Mouse (Mus musculus): ENCODE results near the gene Neurog1. TPM values are rescaled to one million over a fixed set of nuclear protein-coding genes. Genes with fewer than 3 reads are reported as not detected.

Neurog1 gene
- polyA plus RNA-seq, 1 experiment: 1.1 TPM

DNA sequence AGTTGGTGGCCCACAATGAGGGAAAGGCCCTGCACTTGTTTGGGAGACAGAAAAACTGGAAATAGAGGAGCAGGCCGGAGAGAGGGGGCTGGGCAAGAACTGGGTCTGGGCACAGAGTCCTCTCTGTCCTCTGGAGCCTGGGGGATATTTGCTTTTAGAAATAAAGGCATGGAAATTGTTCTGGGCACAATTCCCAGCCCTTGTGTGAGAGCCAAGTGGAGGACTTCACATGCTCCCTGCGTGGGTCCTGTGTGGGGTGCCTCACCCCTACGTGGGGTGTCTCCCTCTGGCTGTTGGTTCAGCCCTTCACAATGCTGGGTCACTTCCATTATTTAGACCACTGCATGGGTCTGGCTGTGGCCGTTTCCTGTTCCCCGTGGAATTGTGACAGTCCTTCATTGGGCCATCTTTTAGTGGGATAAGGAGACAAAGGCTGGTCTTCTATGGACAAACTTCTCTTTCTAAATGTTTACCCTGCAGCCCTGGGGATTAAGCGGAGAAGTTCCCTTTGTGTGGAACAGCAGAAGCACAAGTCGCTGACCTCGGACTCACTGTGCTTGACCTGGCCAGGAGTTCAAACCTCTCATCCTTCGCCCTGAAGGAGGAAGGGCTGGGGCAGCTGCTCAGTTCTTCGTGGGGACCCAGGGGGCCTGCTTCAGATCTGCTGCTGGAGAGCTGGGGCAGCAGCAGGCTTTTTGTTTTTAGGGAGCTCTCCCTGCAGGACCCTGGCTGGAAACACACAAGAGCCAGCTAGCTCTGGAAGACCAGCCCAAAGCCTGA, 25.6 kb downstream of the Neurog1 start:
- Histone ChIP-seq H3K36me3 (ENCODE audit: control insufficient read depth, insufficient read depth, low read length) (no peaks in the 10 kb centered on the region), H3K4me3 (ENCODE audit: control insufficient read depth, low read depth, low read length) (no peak overlapping the region), H3K27me3 (ENCODE audit: control insufficient read depth, insufficient read depth, low read length) (peaks cover 4% of the 10 kb centered on the region; the same call in 1 of the 2 replicates), H3K4me1 (ENCODE audit: control insufficient read depth, insufficient read depth, low read length) (peaks cover 3% of the 10 kb centered on the region), H3K27ac (ENCODE audit: control insufficient read depth, insufficient read depth, low read depth, low read length) (no peak overlapping the region)
- no peak for TF ChIP-seq POLR2A (IDR thresholded peaks at IDR 0.05; ENCODE audit: control insufficient read depth, low read depth, low read length)
- TF ChIP-seq CTCF (IDR thresholded peaks at IDR 0.05; ENCODE audit: control insufficient read depth, insufficient read depth, insufficient replicate concordance, low read depth, low read length): no peak

- H3K27me3 ChIP-seq (ENCODE audit: control insufficient read depth, insufficient read depth, low read length): peaks cover 8% of the 10 kb centered on the region
- TF ChIP-seq POLR2A (IDR thresholded peaks at IDR 0.05; ENCODE audit: control insufficient read depth, low read depth, low read length) (no peak), CTCF (IDR thresholded peaks at IDR 0.05; ENCODE audit: control insufficient read depth, insufficient read depth, insufficient replicate concordance, low read depth, low read length) (no peak)
- H3K36me3 ChIP-seq (ENCODE audit: control insufficient read depth, insufficient read depth, low read length): no peaks in the 10 kb centered on the region
- peaks cover 6% of the 10 kb centered on the region for H3K4me1 ChIP-seq (ENCODE audit: control insufficient read depth, insufficient read depth, low read length)
- no peak overlapping the region for H3K4me3 ChIP-seq (ENCODE audit: control insufficient read depth, low read depth, low read length)
- H3K27ac ChIP-seq (ENCODE audit: control insufficient read depth, insufficient read depth, low read depth, low read length): no peak overlapping the region
Measured at GRCm38 (mm10) chr13:56223625-56224024, 28.3 kb downstream of the Neurog1 start.

DNA sequence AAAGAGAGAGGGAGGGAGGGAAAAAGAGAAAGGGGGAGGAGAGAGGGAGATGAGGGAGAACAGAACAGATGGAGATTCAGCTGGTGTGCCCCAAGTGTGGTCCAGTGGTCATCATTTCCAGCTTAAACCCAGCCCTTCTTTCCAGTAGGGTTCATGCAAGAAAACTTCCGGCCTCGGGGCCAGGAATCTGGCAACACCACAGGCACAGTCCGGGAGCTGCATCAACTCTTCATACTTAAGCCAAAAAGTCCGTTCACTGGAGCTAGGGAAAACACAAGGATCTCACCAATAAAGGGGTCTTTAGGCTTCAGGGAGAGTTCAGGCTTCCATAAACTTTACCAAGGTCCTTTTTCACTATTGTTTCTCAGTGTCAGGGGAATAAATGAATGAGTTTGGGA, 29.1 kb downstream of the Neurog1 start:
- TF ChIP-seq POLR2A (IDR thresholded peaks at IDR 0.05; ENCODE audit: control insufficient read depth, low read depth, low read length) (no peak), CTCF (IDR thresholded peaks at IDR 0.05; ENCODE audit: control insufficient read depth, insufficient read depth, insufficient replicate concordance, low read depth, low read length) (no peak)
- no peaks in the 10 kb centered on the region for H3K36me3 ChIP-seq (ENCODE audit: control insufficient read depth, insufficient read depth, low read length)
- no peak overlapping the region for H3K27ac ChIP-seq (ENCODE audit: control insufficient read depth, insufficient read depth, low read depth, low read length)
- H3K27me3 ChIP-seq (ENCODE audit: control insufficient read depth, insufficient read depth, low read length): peaks cover 8% of the 10 kb centered on the region
- H3K4me3 ChIP-seq (ENCODE audit: control insufficient read depth, low read depth, low read length): no peak overlapping the region
- H3K4me1 ChIP-seq (ENCODE audit: control insufficient read depth, insufficient read depth, low read length): peaks cover 6% of the 10 kb centered on the region

DNA sequence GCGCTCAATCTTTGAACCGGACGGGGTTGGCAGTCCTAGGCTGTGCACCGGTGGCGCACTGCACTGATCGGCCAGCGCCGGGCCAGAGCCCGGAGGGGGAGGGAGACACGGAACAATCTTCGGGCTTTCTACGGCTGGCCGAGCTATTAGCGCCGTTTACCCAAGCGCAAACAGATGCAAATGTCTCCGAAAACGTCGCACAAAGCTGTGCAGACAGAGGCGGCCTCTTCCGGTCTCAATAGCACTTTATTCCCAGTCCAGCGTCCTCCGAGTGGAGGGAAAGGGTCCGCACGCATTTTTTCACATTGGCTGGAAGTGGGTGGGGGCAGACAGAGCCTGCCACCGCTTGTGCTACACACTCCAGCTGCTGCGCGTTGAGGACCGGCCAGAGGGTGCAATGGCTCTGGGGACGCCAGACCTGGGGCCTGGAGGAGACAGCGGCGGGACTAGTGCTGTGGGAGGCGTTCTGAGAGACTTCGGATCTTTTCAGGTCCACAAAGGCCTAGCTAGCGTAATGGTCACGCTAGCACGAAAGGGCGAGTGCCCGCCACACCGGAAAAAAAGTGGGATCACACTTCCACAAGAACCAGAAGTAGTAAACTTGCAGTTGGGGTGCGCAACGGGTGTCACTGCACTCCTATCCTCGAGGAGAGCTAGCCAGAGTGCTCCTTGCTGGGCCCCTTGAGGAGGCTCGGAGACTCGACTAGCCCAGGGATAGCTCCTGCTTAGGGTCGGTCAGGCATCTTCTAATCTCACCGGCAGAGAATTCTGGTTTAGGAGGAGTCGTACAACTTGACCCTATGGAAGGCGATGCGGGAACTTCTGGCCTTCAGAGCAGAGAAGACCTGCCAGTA, 29.7 kb downstream of the Neurog1 start:
- Histone ChIP-seq H3K4me3 (ENCODE audit: control insufficient read depth, low read depth, low read length) (no peak overlapping the region), H3K36me3 (ENCODE audit: control insufficient read depth, insufficient read depth, low read length) (no peaks in the 10 kb centered on the region), H3K27me3 (ENCODE audit: control insufficient read depth, insufficient read depth, low read length) (peaks cover 8% of the 10 kb centered on the region), H3K4me1 (ENCODE audit: control insufficient read depth, insufficient read depth, low read length) (peaks cover 6% of the 10 kb centered on the region), H3K27ac (ENCODE audit: control insufficient read depth, insufficient read depth, low read depth, low read length) (no peak overlapping the region)
- TF ChIP-seq CTCF (IDR thresholded peaks at IDR 0.05; ENCODE audit: control insufficient read depth, insufficient read depth, insufficient replicate concordance, low read depth, low read length): no peak

GRCm38 (mm10) chr13:56221129-56221910, 30.6 kb downstream of the Neurog1 start:
- peaks cover 6% of the 10 kb centered on the region for H3K4me1 ChIP-seq (ENCODE audit: control insufficient read depth, insufficient read depth, low read length)
- H3K36me3 ChIP-seq (ENCODE audit: control insufficient read depth, insufficient read depth, low read length): no peaks in the 10 kb centered on the region
- no peak overlapping the region for H3K4me3 ChIP-seq (ENCODE audit: control insufficient read depth, low read depth, low read length)
- no peak for TF ChIP-seq POLR2A (IDR thresholded peaks at IDR 0.05; ENCODE audit: control insufficient read depth, low read depth, low read length)
- TF ChIP-seq CTCF (IDR thresholded peaks at IDR 0.05; ENCODE audit: control insufficient read depth, insufficient read depth, insufficient replicate concordance, low read depth, low read length): no peak
- no peak overlapping the region for H3K27ac ChIP-seq (ENCODE audit: control insufficient read depth, insufficient read depth, low read depth, low read length)
- H3K27me3 ChIP-seq (ENCODE audit: control insufficient read depth, insufficient read depth, low read length): peaks cover 8% of the 10 kb centered on the region

- peaks cover 8% of the 10 kb centered on the region for H3K27me3 ChIP-seq (ENCODE audit: control insufficient read depth, insufficient read depth, low read length)
Measured at GRCm38 (mm10) chr13:56219254-56219653, 32.7 kb downstream of the Neurog1 start.

More at GRCm38 (mm10) chr13:56219254-56219653, 32.7 kb downstream of the Neurog1 start:
- Histone ChIP-seq H3K4me1 (ENCODE audit: control insufficient read depth, insufficient read depth, low read length) (peaks cover 6% of the 10 kb centered on the region), H3K36me3 (ENCODE audit: control insufficient read depth, insufficient read depth, low read length) (no peaks in the 10 kb centered on the region), H3K4me3 (ENCODE audit: control insufficient read depth, low read depth, low read length) (no peak overlapping the region), H3K27ac (ENCODE audit: control insufficient read depth, insufficient read depth, low read depth, low read length) (no peak overlapping the region)
- TF ChIP-seq POLR2A (IDR thresholded peaks at IDR 0.05; ENCODE audit: control insufficient read depth, low read depth, low read length) (no peak), CTCF (IDR thresholded peaks at IDR 0.05; ENCODE audit: control insufficient read depth, insufficient read depth, insufficient replicate concordance, low read depth, low read length) (no peak)

All from testis, adult 2 months (tissue).